16 mouse cellular contexts compared by ENCODE assay signal in the genomic region with DNA sequence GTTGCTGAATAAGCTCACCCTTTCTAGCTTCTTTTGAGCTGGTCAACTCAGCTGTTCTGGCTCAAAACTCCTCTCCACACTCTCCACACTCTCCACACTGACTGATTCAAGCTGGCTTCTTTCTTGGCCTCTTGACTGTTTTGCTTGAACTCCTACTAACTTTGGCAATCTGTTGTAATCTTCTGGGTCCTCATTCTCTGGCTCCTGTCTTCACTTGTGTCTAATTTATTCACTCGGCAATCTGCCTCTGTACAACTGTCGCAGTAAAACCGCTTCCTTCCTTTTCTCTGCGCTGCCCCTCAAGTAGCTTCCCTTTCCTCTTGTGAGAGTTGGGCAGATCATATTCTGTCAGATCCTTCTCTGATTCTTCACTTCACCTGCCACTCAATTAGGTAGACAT. TPM values are rescaled to one million over a fixed set of nuclear protein-coding genes. Genes with fewer than 3 reads are reported as not detected.
DNase-seq lines count a peak whose midpoint lies in the region; ATAC-seq and TF ChIP-seq lines count a peak whose summit lies in the region.
"Had no signal": no experiment of that assay in that cellular context is flagged by ENCODE, and none has a peak within 500 bp of the region (broad histone marks: within the 10 kb centered on the region; RNA-seq: fewer than 3 reads in every experiment).

No protein-coding gene starts in this region.

- TF ChIP-seq POLR2A in embryonic fibroblast, embryonic 13.5 days (IDR thresholded peaks at IDR 0.05; ENCODE audit: low read depth, low read length) = peak; percentile 20; the same call in 1 of the 2 replicates

- WGBS in forebrain, embryonic 13.5 days = 94% methylated on average over 4 of the region's 4 CpGs
- WGBS in forebrain, embryonic 16.5 days = 92% methylated on average over 4 of the region's 4 CpGs
- 80% methylated on average over 4 of the region's 4 CpGs for WGBS in stomach, postnatal 0 days

- no peak for ATAC-seq in forebrain, embryonic 13.5 days
- ATAC-seq in forebrain, embryonic 16.5 days = no peak
- ATAC-seq in stomach, postnatal 0 days (ENCODE audit: low FRiP score, low TSS enrichment) = no peak

- DNase-seq in heart, adult 11 months = peak; percentile 94
- DNase-seq in heart, postnatal 36 days = no peak
- DNase-seq in B cell, adult 2 months = peak; percentile 57 to 65
- DNase-seq in stomach, postnatal 0 days (ENCODE audit: low spot score) = no peak
- DNase-seq: cerebellum, adult 2 months; gastrocnemius, adult 2 months; lung, postnatal 14 days; right cerebral cortex, postnatal 25 days had no signal

- TF ChIP-seq EP300 in stomach, postnatal 0 days (optimal IDR thresholded peaks at IDR 0.05) = no peak

- no peak for TF ChIP-seq CTCF in embryonic fibroblast, embryonic 13.5 days (IDR thresholded peaks at IDR 0.05; ENCODE audit: borderline replicate concordance, insufficient read depth, low read length)
- TF ChIP-seq CTCF in stomach, postnatal 0 days (IDR thresholded peaks at IDR 0.05; ENCODE audit: low read depth) = no peak

- H3K9ac ChIP-seq in forebrain, embryonic 13.5 days = no peak overlapping the region
- no peak overlapping the region for H3K9ac ChIP-seq in forebrain, embryonic 16.5 days (replicated peaks; ENCODE audit: low read depth, low read length)
- H3K9ac ChIP-seq in stomach, postnatal 0 days (ENCODE audit: low read length) = no peak overlapping the region
- H3K9ac ChIP-seq: embryonic facial prominence, embryonic 13.5 days; neural tube, embryonic 12.5 days had no signal

- H3K27me3 ChIP-seq in megakaryocyte, embryonic 14.5 days (replicated peaks) = no peaks in the 10 kb centered on the region
- no peaks in the 10 kb centered on the region for H3K27me3 ChIP-seq in forebrain, embryonic 13.5 days
- no peaks in the 10 kb centered on the region for H3K27me3 ChIP-seq in forebrain, embryonic 16.5 days (replicated peaks; ENCODE audit: control insufficient read depth, insufficient read depth, low read length)
- no peaks in the 10 kb centered on the region for H3K27me3 ChIP-seq in stomach, postnatal 0 days (ENCODE audit: control insufficient read depth, insufficient read depth, low read length)
- H3K27me3 ChIP-seq: embryonic facial prominence, embryonic 13.5 days; neural tube, embryonic 12.5 days had no signal

- no peak overlapping the region for H3K4me2 ChIP-seq in forebrain, embryonic 13.5 days
- H3K4me2 ChIP-seq in forebrain, embryonic 16.5 days (ENCODE audit: low read length) = no peak overlapping the region
- H3K4me2 ChIP-seq in stomach, postnatal 0 days (replicated peaks; ENCODE audit: low read depth) = no peak overlapping the region
- H3K4me2 ChIP-seq: embryonic facial prominence, embryonic 13.5 days; neural tube, embryonic 12.5 days had no signal

- no peak overlapping the region for H3K4me3 ChIP-seq in embryonic fibroblast, embryonic 13.5 days (ENCODE audit: insufficient read depth, low read length)
- H3K4me3 ChIP-seq in megakaryocyte, embryonic 14.5 days (replicated peaks) = peak overlapping the region; percentile 31
- no peak overlapping the region for H3K4me3 ChIP-seq in forebrain, embryonic 13.5 days
- no peak overlapping the region for H3K4me3 ChIP-seq in forebrain, embryonic 16.5 days (replicated peaks; ENCODE audit: low read length)
- H3K4me3 ChIP-seq in stomach, postnatal 0 days (ENCODE audit: low read depth, low read length) = no peak overlapping the region
- H3K4me3 ChIP-seq: embryonic facial prominence, embryonic 13.5 days; gastrocnemius, adult 2 months; left cerebral cortex, adult 2 months; neural tube, embryonic 12.5 days had no signal

- H3K36me3 ChIP-seq in megakaryocyte, embryonic 14.5 days (replicated peaks; ENCODE audit: low read length) = peaks cover 22% of the 10 kb centered on the region
- H3K36me3 ChIP-seq in forebrain, embryonic 13.5 days (ENCODE audit: poor library complexity, severe bottlenecking) = peaks cover 16% of the 10 kb centered on the region
- peaks cover 6% of the 10 kb centered on the region; the same call in 1 of the 2 replicates for H3K36me3 ChIP-seq in forebrain, embryonic 16.5 days (ENCODE audit: control insufficient read depth, insufficient read depth)
- peaks cover 5% of the 10 kb centered on the region for H3K36me3 ChIP-seq in stomach, postnatal 0 days (ENCODE audit: control insufficient read depth, insufficient read depth, low read length)

- H3K4me1 ChIP-seq in embryonic fibroblast, embryonic 13.5 days (ENCODE audit: control insufficient read depth, insufficient read depth, low read length) = peaks cover 3% of the 10 kb centered on the region; the same call in 1 of the 2 replicates
- peaks cover 57% of the 10 kb centered on the region for H3K4me1 ChIP-seq in megakaryocyte, embryonic 14.5 days
- H3K4me1 ChIP-seq in forebrain, embryonic 13.5 days = peaks cover 25% of the 10 kb centered on the region
- peaks cover 26% of the 10 kb centered on the region for H3K4me1 ChIP-seq in forebrain, embryonic 16.5 days (replicated peaks; ENCODE audit: control insufficient read depth, insufficient read depth, low read length)
- peaks cover 7% of the 10 kb centered on the region for H3K4me1 ChIP-seq in stomach, postnatal 0 days (replicated peaks; ENCODE audit: control insufficient read depth, insufficient read depth)

- H3K27ac ChIP-seq in embryonic fibroblast, embryonic 13.5 days (ENCODE audit: insufficient read depth, low read length) = no peak overlapping the region
- no peak overlapping the region for H3K27ac ChIP-seq in forebrain, embryonic 13.5 days
- H3K27ac ChIP-seq in forebrain, embryonic 16.5 days (ENCODE audit: low read length) = no peak overlapping the region
- H3K27ac ChIP-seq in stomach, postnatal 0 days (replicated peaks) = no peak overlapping the region
- H3K27ac ChIP-seq: embryonic facial prominence, embryonic 13.5 days; gastrocnemius, adult 2 months; left cerebral cortex, adult 2 months had no signal

- peaks cover 14% of the 10 kb centered on the region for H3K9me3 ChIP-seq in megakaryocyte, embryonic 14.5 days
- H3K9me3 ChIP-seq in forebrain, embryonic 13.5 days (replicated peaks) = no peaks in the 10 kb centered on the region
- no peaks in the 10 kb centered on the region for H3K9me3 ChIP-seq in forebrain, embryonic 16.5 days (ENCODE audit: control insufficient read depth, low read length)
- H3K9me3 ChIP-seq in stomach, postnatal 0 days (ENCODE audit: control insufficient read depth, low read length) = no peaks in the 10 kb centered on the region
- H3K9me3 ChIP-seq: embryonic facial prominence, embryonic 13.5 days; neural tube, embryonic 12.5 days had no signal

- intact Hi-C loops in heart, postnatal 36 days (cut with DNase I) = loop anchor here (5.0 kb wide), 3 partner anchors 100 to 260 kb away; partner anchors contain the start of gene Purb

RNA-seq across cellular contexts. Expression of gene Tbrg4, which starts 1.9 kb away (rescaled TPM):
- 10 to 100 TPM; 93.4 to 98.4 TPM for total RNA-seq in heart, postnatal 36 days (2021)
- polyA plus RNA-seq in embryonic fibroblast, embryonic 13.5 days (2011; ENCODE audit: insufficient read length, low read depth, missing spikeins) = 41.4 and 42.8 TPM in 2 replicates
- 55.6 and 136 TPM in 2 replicates for polyA plus RNA-seq in megakaryocyte, embryonic 14.5 days (2012; ENCODE audit: insufficient read depth, low replicate concordance)
- 32.1 and 36.5 TPM in 2 replicates for polyA plus RNA-seq in forebrain, embryonic 13.5 days (2015; fragmentation: Nextera tagmentation; extraction: Ambion mirVana)
- polyA plus RNA-seq in forebrain, embryonic 16.5 days (2015; fragmentation: Nextera tagmentation; extraction: Ambion mirVana) = 28.2 and 32.2 TPM in 2 replicates
- 29.3 and 31.2 TPM in 2 replicates for polyA plus RNA-seq in stomach, postnatal 0 days (2015; fragmentation: Nextera tagmentation; extraction: Ambion mirVana)

RNA-seq across cellular contexts. Expression of gene Wap, which starts 10.7 kb away (rescaled TPM):
- not detected for total RNA-seq in heart, postnatal 36 days (2021)
- not detected in 2 replicates for polyA plus RNA-seq in embryonic fibroblast, embryonic 13.5 days (2011; ENCODE audit: insufficient read length, low read depth, missing spikeins)
- not detected in 2 replicates for polyA plus RNA-seq in megakaryocyte, embryonic 14.5 days (2012; ENCODE audit: insufficient read depth, low replicate concordance)
- not detected in 2 replicates for polyA plus RNA-seq in forebrain, embryonic 13.5 days (2015; fragmentation: Nextera tagmentation; extraction: Ambion mirVana)
- not detected in 2 replicates for polyA plus RNA-seq in forebrain, embryonic 16.5 days (2015; fragmentation: Nextera tagmentation; extraction: Ambion mirVana)
- polyA plus RNA-seq in stomach, postnatal 0 days (2015; fragmentation: Nextera tagmentation; extraction: Ambion mirVana) = 2.6 and 5.3 TPM in 2 replicates
- total RNA-seq: gastrocnemius, adult 2 months; left cerebral cortex, adult 2 months had no signal
- polyA plus RNA-seq: cerebellum, adult 2 months; embryonic facial prominence, embryonic 13.5 days; intestine, embryonic 14.5 days; neural tube, embryonic 12.5 days had no signal

RNA-seq across cellular contexts. Expression of gene Nacad, which starts 21.9 kb away (rescaled TPM):
- total RNA-seq in heart, postnatal 36 days (2021) = 1 to 10 TPM in 1 of 2 experiments, under 1 TPM in 1; 0.92 to 1.0 TPM
- polyA plus RNA-seq in embryonic fibroblast, embryonic 13.5 days (2011; ENCODE audit: insufficient read length, low read depth, missing spikeins) = 6.7 and 7.0 TPM in 2 replicates
- polyA plus RNA-seq in megakaryocyte, embryonic 14.5 days (2012; ENCODE audit: insufficient read depth, low replicate concordance) = 0.34 and 0.63 TPM in 2 replicates
- polyA plus RNA-seq in forebrain, embryonic 13.5 days (2015; fragmentation: Nextera tagmentation; extraction: Ambion mirVana) = 50.1 and 62.2 TPM in 2 replicates
- polyA plus RNA-seq in forebrain, embryonic 16.5 days (2015; fragmentation: Nextera tagmentation; extraction: Ambion mirVana) = 62.5 and 71.1 TPM in 2 replicates
- polyA plus RNA-seq in stomach, postnatal 0 days (2015; fragmentation: Nextera tagmentation; extraction: Ambion mirVana) = 7.3 and 7.4 TPM in 2 replicates

RNA-seq across cellular contexts. Expression of gene Ramp3, which starts 30.6 kb away (rescaled TPM):
- 1 to 10 TPM; 5.8 to 8.0 TPM for total RNA-seq in heart, postnatal 36 days (2021)
- polyA plus RNA-seq in embryonic fibroblast, embryonic 13.5 days (2011; ENCODE audit: insufficient read length, low read depth, missing spikeins) = 6.7 and 14.5 TPM in 2 replicates
- not detected in 2 replicates for polyA plus RNA-seq in megakaryocyte, embryonic 14.5 days (2012; ENCODE audit: insufficient read depth, low replicate concordance)
- polyA plus RNA-seq in forebrain, embryonic 13.5 days (2015; fragmentation: Nextera tagmentation; extraction: Ambion mirVana) = 1.9 and 2.2 TPM in 2 replicates
- 7.9 and 8.1 TPM in 2 replicates for polyA plus RNA-seq in forebrain, embryonic 16.5 days (2015; fragmentation: Nextera tagmentation; extraction: Ambion mirVana)
- 11.6 and 12.8 TPM in 2 replicates for polyA plus RNA-seq in stomach, postnatal 0 days (2015; fragmentation: Nextera tagmentation; extraction: Ambion mirVana)

Comparison
In these comparisons a context has a peak if more than half of its experiments do, and no peak if none do; other contexts are left out.
1. DNase-seq: peak in heart, adult 11 months (single experiment) and B cell, adult 2 months (2 of 2); none in heart, postnatal 36 days (0 of 2) and stomach, postnatal 0 days (single experiment).